Mouse (Mus musculus) left cerebral cortex, adult 2 months (tissue): ENCODE measurements around the gene Phactr2. TPM values are rescaled to one million over a fixed set of nuclear protein-coding genes. Genes with fewer than 3 reads are reported as not detected.

ENCODE experiments used
- DNase-seq, 2 experiments: peaks; one replicate each; pipeline ENCODE4 v3.0.0; 2021 to 2022; ENCODE audit warnings: low spot score in 2 of 2, mixed read lengths in 1 of 2; ENCODE audit errors: extremely low spot score in 1 of 2
- H3K27ac ChIP-seq: fragments of 200-600 bp; 2 replicates; pipeline ENCODE4 v1.8.1; 2022
- H3K4me3 ChIP-seq: fragments of 200-600 bp; 2 replicates; pipeline ENCODE4 v1.8.1; 2022
- CTCF ChIP-seq: fragments of 200-600 bp; IDR thresholded peaks from 2 replicates; pipeline ENCODE4 v1.8.1; 2022; ENCODE audit warnings: antibody characterized with exemption, mild to moderate bottlenecking, moderate library complexity
- intact Hi-C: fragments of 180-260 bp; cut with DNase I; formaldehyde crosslinking; loops from one replicate; pipeline ENCODE4 v1.15.1; 2025
- total RNA-seq, 2 experiments: library from RNA; stranded (reverse); gene quantifications; 2 replicates each; pipeline ENCODE4 v1.2.3; 2021

The Phactr2 gene
- total RNA-seq, 2 experiments from 2014 or later, result 28.8 to 31.5 TPM

- DNase-seq, result no peak
- intact Hi-C loops, result no loop called here
- H3K27ac ChIP-seq, result no peak overlapping the region
- H3K4me3 ChIP-seq, result no peak overlapping the region
- no peak for TF ChIP-seq CTCF
Observed at GRCm38 (mm10) chr10:13276298-13276697, 197.9 kb downstream of the Phactr2 start.

GRCm38 (mm10) chr10:13275152-13275551 lies 199.1 kb downstream of the Phactr2 start:
- Histone ChIP-seq H3K27ac (no peak overlapping the region), H3K4me3 (no peak overlapping the region)
- DNase-seq, result no peak
- no peak; the same call in 1 of the 2 replicates for TF ChIP-seq CTCF
- intact Hi-C loops, result no loop called here

GRCm38 (mm10) chr10:13274699-13275098 lies 199.5 kb downstream of the Phactr2 start:
- no peak for DNase-seq
- no peak overlapping the region for H3K4me3 ChIP-seq
- no peak overlapping the region for H3K27ac ChIP-seq
- intact Hi-C loops, result no loop called here
- no peak for TF ChIP-seq CTCF

GRCm38 (mm10) chr10:13273756-13274155 lies 200.5 kb downstream of the Phactr2 start:
- no peak overlapping the region for H3K4me3 ChIP-seq
- intact Hi-C loops, result no loop called here
- TF ChIP-seq CTCF, result no peak
- DNase-seq, result no peak
- no peak overlapping the region for H3K27ac ChIP-seq

GRCm38 (mm10) chr10:13271716-13272115 lies 202.5 kb downstream of the Phactr2 start:
- H3K4me3 ChIP-seq, result no peak overlapping the region
- H3K27ac ChIP-seq, result no peak overlapping the region
- intact Hi-C loops, result no loop called here
- no peak for DNase-seq
- TF ChIP-seq CTCF, result no peak

GRCm38 (mm10) chr10:13271099-13271498 lies 203.1 kb downstream of the Phactr2 start:
- H3K4me3 ChIP-seq, result no peak overlapping the region
- TF ChIP-seq CTCF, result no peak
- intact Hi-C loops, result no loop called here
- no peak overlapping the region for H3K27ac ChIP-seq
- DNase-seq, result no peak

- TF ChIP-seq CTCF, result no peak
- DNase-seq, result no peak
- no peak overlapping the region for H3K27ac ChIP-seq
- no peak overlapping the region for H3K4me3 ChIP-seq
- intact Hi-C loops, result no loop called here
Observed at GRCm38 (mm10) chr10:13270270-13270669, 203.9 kb downstream of the Phactr2 start.

GRCm38 (mm10) chr10:13259251-13259650 lies 215.0 kb downstream of the Phactr2 start:
- H3K4me3 ChIP-seq, result no peak overlapping the region
- no peak overlapping the region for H3K27ac ChIP-seq
- intact Hi-C loops, result no loop called here
- no peak for TF ChIP-seq CTCF
- no peak for DNase-seq

GRCm38 (mm10) chr10:13256196-13256595 lies 218.0 kb downstream of the Phactr2 start:
- intact Hi-C loops, result no loop called here
- DNase-seq, result no peak
- TF ChIP-seq CTCF, result no peak

GRCm38 (mm10) chr10:13250280-13250679 lies 223.9 kb downstream of the Phactr2 start:
- intact Hi-C loops, result no loop called here
- Histone ChIP-seq H3K4me3 (no peak overlapping the region), H3K27ac (no peak overlapping the region)
- no peak for DNase-seq
- no peak for TF ChIP-seq CTCF

More at GRCm38 (mm10) chr10:13256196-13256595, 218.0 kb downstream of the Phactr2 start:
- no peak overlapping the region for H3K4me3 ChIP-seq
- H3K27ac ChIP-seq, result no peak overlapping the region

GRCm38 (mm10) chr10:13249126-13249525 lies 225.1 kb downstream of the Phactr2 start:
- intact Hi-C loops, result no loop called here
- no peak for DNase-seq
- no peak overlapping the region for H3K27ac ChIP-seq
- no peak for TF ChIP-seq CTCF
- H3K4me3 ChIP-seq, result no peak overlapping the region

GRCm38 (mm10) chr10:13245714-13246113 lies 228.5 kb downstream of the Phactr2 start:
- no peak for TF ChIP-seq CTCF
- DNase-seq, result no peak
- intact Hi-C loops, result no loop called here
- H3K4me3 ChIP-seq, result no peak overlapping the region
- H3K27ac ChIP-seq, result no peak overlapping the region

- H3K27ac ChIP-seq, result no peak overlapping the region
- H3K4me3 ChIP-seq, result no peak overlapping the region
- intact Hi-C loops, result no loop called here
- no peak for TF ChIP-seq CTCF
- no peak for DNase-seq
Observed at GRCm38 (mm10) chr10:13244192-13244591, 230.0 kb downstream of the Phactr2 start.
